Mouse (Mus musculus) layer of hippocampus, postnatal 10 days (tissue): ENCODE data around the gene Tmem200a. TPM values are rescaled to one million over a fixed set of nuclear protein-coding genes. Genes with fewer than 3 reads are reported as not detected.

Experiments used
- DNase-seq, 2 experiments: peaks; one replicate each; pipeline ENCODE4 v3.0.0; 2021; ENCODE audit warnings: low spot score in 2 of 2
- total RNA-seq, 2 experiments: library from RNA; stranded (reverse); gene quantifications; 2 replicates each; pipeline ENCODE4 v1.2.3; 2021

Tmem200a gene
- total RNA-seq, 2 experiments from 2014 or later: 22.7 to 22.8 TPM

GRCm38 (mm10) chr10:25984056-25984455 is 94.8 kb downstream of the Tmem200a start:
- no peak for DNase-seq

- no peak for DNase-seq
Observed at GRCm38 (mm10) chr10:25982617-25983016, 96.2 kb downstream of the Tmem200a start.

GRCm38 (mm10) chr10:25962863-25963262 is 116.0 kb downstream of the Tmem200a start:
- DNase-seq: no peak

GRCm38 (mm10) chr10:25961066-25961465 is 117.8 kb downstream of the Tmem200a start:
- DNase-seq: no peak

- DNase-seq: no peak
Observed at GRCm38 (mm10) chr10:25958762-25959753, 119.8 kb downstream of the Tmem200a start.

- no peak for DNase-seq
Observed at GRCm38 (mm10) chr10:25954641-25955228, 124.1 kb downstream of the Tmem200a start.

GRCm38 (mm10) chr10:25952838-25953237 is 126.0 kb downstream of the Tmem200a start:
- no peak for DNase-seq

GRCm38 (mm10) chr10:25952150-25952549 is 126.7 kb downstream of the Tmem200a start:
- no peak for DNase-seq

- no peak for DNase-seq
Observed at GRCm38 (mm10) chr10:25945866-25946265, 133.0 kb downstream of the Tmem200a start.

GRCm38 (mm10) chr10:25944641-25945040 is 134.2 kb downstream of the Tmem200a start:
- DNase-seq: no peak

GRCm38 (mm10) chr10:25931796-25932195 is 147.1 kb downstream of the Tmem200a start:
- DNase-seq: no peak

- peak; percentile 41 to 44 for DNase-seq
Observed at GRCm38 (mm10) chr10:25929401-25930150, 149.3 kb downstream of the Tmem200a start.

- no peak for DNase-seq
Observed at GRCm38 (mm10) chr10:25928861-25929368, 149.9 kb downstream of the Tmem200a start.

GRCm38 (mm10) chr10:25928448-25928786 is 150.4 kb downstream of the Tmem200a start:
- DNase-seq: no peak

GRCm38 (mm10) chr10:25927553-25928447 is 151.1 kb downstream of the Tmem200a start:
- DNase-seq: no peak

GRCm38 (mm10) chr10:25920640-25921278 is 158.1 kb downstream of the Tmem200a start:
- DNase-seq: no peak

GRCm38 (mm10) chr10:25918103-25918502 is 160.7 kb downstream of the Tmem200a start:
- no peak for DNase-seq

GRCm38 (mm10) chr10:25910270-25910669 is 168.6 kb downstream of the Tmem200a start:
- DNase-seq: no peak

GRCm38 (mm10) chr10:25908027-25909012 is 170.5 kb downstream of the Tmem200a start:
- no peak for DNase-seq
